Mouse (Mus musculus) midbrain, postnatal 0 days (tissue): ENCODE measurements around the gene Zmynd12. TPM values are rescaled to one million over a fixed set of nuclear protein-coding genes. Genes with fewer than 3 reads are reported as not detected.

Experiments
- ATAC-seq: fragments of 200-750 bp; cut with Nextera tagmentation; 2 replicates; pipeline ENCODE4 v1.8.0; 2017; ENCODE audit warnings: moderate number of reproducible peaks, mild to moderate bottlenecking, moderate TSS enrichment, moderate library complexity; ENCODE audit not compliant: low FRiP score
- DNase-seq: peaks from one replicate; pipeline ENCODE4 v3.0.0-alpha.2; 2015; ENCODE audit warnings: low spot score
- H3K27ac ChIP-seq: fragments of 300-500 bp; sonication (generic); 2 replicates; pipeline ENCODE4 v1.5.1; 2014; ENCODE audit warnings: low read depth, mild to moderate bottlenecking, low read length, mixed read lengths
- H3K27me3 ChIP-seq: fragments of 300-500 bp; sonication (generic); 2 replicates; pipeline ENCODE4 v1.6.1; 2014; ENCODE audit warnings: low read length, control low read depth, mixed read lengths; ENCODE audit not compliant: insufficient read depth
- H3K36me3 ChIP-seq: fragments of 300-500 bp; sonication (generic); 2 replicates; pipeline ENCODE4 v1.6.1; 2014; ENCODE audit warnings: low read length, control low read depth, mixed read lengths; ENCODE audit not compliant: insufficient read depth
- H3K4me1 ChIP-seq: fragments of 300-500 bp; sonication (generic); 2 replicates; pipeline ENCODE4 v1.6.1; 2014; ENCODE audit warnings: mild to moderate bottlenecking, control low read depth, antibody characterized with exemption, low read length, mixed read lengths; ENCODE audit not compliant: insufficient read depth
- H3K4me2 ChIP-seq: fragments of 300-500 bp; sonication (generic); 2 replicates; pipeline ENCODE4 v1.6.1; 2014; ENCODE audit warnings: low read depth, mild to moderate bottlenecking, low read length, mixed read lengths; ENCODE audit not compliant: poor library complexity, severe bottlenecking
- H3K4me3 ChIP-seq: fragments of 300-500 bp; sonication (generic); 2 replicates; pipeline ENCODE4 v1.5.1; 2014; ENCODE audit warnings: low read depth, mild to moderate bottlenecking, low read length, moderate library complexity
- H3K9ac ChIP-seq: fragments of 300-500 bp; sonication (generic); replicated peaks from 2 replicates; pipeline ENCODE4 v1.6.1; 2014; ENCODE audit warnings: mild to moderate bottlenecking, low read length, moderate library complexity, mixed read lengths; ENCODE audit not compliant: poor library complexity, severe bottlenecking
- H3K9me3 ChIP-seq: fragments of 300-500 bp; sonication (generic); 2 replicates; pipeline ENCODE4 v1.6.1; 2016; ENCODE audit warnings: low read length, control low read depth
- CTCF ChIP-seq: IDR thresholded peaks from 2 replicates; pipeline ENCODE4 v1.5.1; 2016; ENCODE audit warnings: antibody characterized with exemption, mild to moderate bottlenecking
- WGBS: fragments of 180-500 bp; shearing (Covaris S2); extraction: QIAGEN DNeasy Blood & Tissue Kit; methylation state at CpG from one replicate; pipeline ENCODE4 v1.1.7; 2014; 5-methylcytosine and 5-hydroxymethylcytosine counted together
- polyA plus RNA-seq: library from polyadenylated mRNA; unstranded; fragments of >200 nt; fragmentation: Nextera tagmentation; extraction: Ambion mirVana; gene quantifications from 2 replicates; pipeline ENCODE4 v1.2.1, GENCODE M21; 2015
- total RNA-seq: library from RNA; depleted of rRNA; stranded (reverse); fragments of >200 nt; gene quantifications from 2 replicates; pipeline ENCODE4 v1.2.3, GENCODE M21; 2014

The Zmynd12 gene
- total and polyA plus RNA-seq, 2 experiments from 2014 or later, result 0.16 to 0.64 TPM

- no peaks in the 10 kb centered on the region for H3K27me3 ChIP-seq
- no peak overlapping the region for H3K4me3 ChIP-seq
- DNase-seq (no peak), ATAC-seq (no peak)
- 94% methylated on average over 2 of the region's 2 CpGs for WGBS
- no peaks in the 10 kb centered on the region for H3K4me1 ChIP-seq
- no peaks in the 10 kb centered on the region for H3K9me3 ChIP-seq
- H3K36me3 ChIP-seq, result no peaks in the 10 kb centered on the region
- H3K4me2 ChIP-seq, result no peak overlapping the region
- no peak overlapping the region for H3K9ac ChIP-seq
- H3K27ac ChIP-seq, result no peak overlapping the region
- TF ChIP-seq CTCF, result no peak
Observed at GRCm38 (mm10) chr4:119437936-119438335, 15.3 kb downstream of the Zmynd12 start.

GRCm38 (mm10) chr4:119441836-119442235, 19.2 kb downstream of the Zmynd12 start:
- Histone ChIP-seq H3K27ac (no peak overlapping the region), H3K9ac (no peak overlapping the region), H3K4me2 (no peak overlapping the region), H3K4me1 (no peaks in the 10 kb centered on the region), H3K9me3 (no peaks in the 10 kb centered on the region), H3K36me3 (no peaks in the 10 kb centered on the region), H3K4me3 (no peak overlapping the region), H3K27me3 (no peaks in the 10 kb centered on the region)
- no peak for ATAC-seq
- no peak for TF ChIP-seq CTCF
- WGBS, result 95% methylated on average over 4 of the region's 4 CpGs
- no peak for DNase-seq

DNA sequence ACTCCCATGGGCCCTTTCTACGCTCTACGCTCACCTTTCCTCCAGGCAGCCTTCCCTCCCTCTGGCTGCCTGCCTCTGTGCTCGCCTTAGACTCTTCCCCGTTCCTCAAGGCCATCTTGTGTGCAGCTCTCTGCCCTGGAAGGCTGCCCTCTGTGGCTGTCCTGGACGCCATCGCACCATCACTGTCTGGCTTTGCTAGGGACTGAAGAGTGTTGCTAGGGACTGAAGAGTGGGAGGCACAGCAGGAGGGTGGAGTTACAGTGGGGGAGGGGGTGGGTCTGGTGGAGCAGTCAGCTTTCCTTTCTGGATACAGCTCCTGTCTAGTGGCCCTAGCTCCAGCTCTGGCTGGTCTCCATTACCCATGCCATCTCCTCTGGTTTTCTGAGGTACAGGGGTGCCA, 19.9 kb downstream of the Zmynd12 start:
- H3K4me1 ChIP-seq, result no peaks in the 10 kb centered on the region
- H3K27me3 ChIP-seq, result no peaks in the 10 kb centered on the region
- H3K27ac ChIP-seq, result no peak overlapping the region
- H3K9me3 ChIP-seq, result no peaks in the 10 kb centered on the region
- 46% methylated on average over 6 of the region's 6 CpGs for WGBS
- no peak for DNase-seq
- ATAC-seq, result no peak
- H3K36me3 ChIP-seq, result no peaks in the 10 kb centered on the region
- no peak for TF ChIP-seq CTCF
- H3K9ac ChIP-seq, result no peak overlapping the region
- H3K4me2 ChIP-seq, result no peak overlapping the region
- H3K4me3 ChIP-seq, result no peak overlapping the region

- H3K27me3 ChIP-seq, result no peaks in the 10 kb centered on the region
- TF ChIP-seq CTCF, result no peak
- WGBS, result 86% methylated on average over 6 of the region's 6 CpGs
- no peak for ATAC-seq
- no peaks in the 10 kb centered on the region for H3K36me3 ChIP-seq
- H3K9me3 ChIP-seq, result no peaks in the 10 kb centered on the region
- no peak overlapping the region for H3K27ac ChIP-seq
- no peak for DNase-seq
- H3K4me2 ChIP-seq, result no peak overlapping the region
- H3K9ac ChIP-seq, result no peak overlapping the region
- H3K4me3 ChIP-seq, result no peak overlapping the region
- no peaks in the 10 kb centered on the region for H3K4me1 ChIP-seq
Observed at GRCm38 (mm10) chr4:119447261-119447660, 24.6 kb downstream of the Zmynd12 start.

- WGBS, result 92% methylated on average over 3 of the region's 3 CpGs
- no peak for ATAC-seq
- no peak for TF ChIP-seq CTCF
Observed at GRCm38 (mm10) chr4:119447786-119448185, 25.2 kb downstream of the Zmynd12 start.

DNA sequence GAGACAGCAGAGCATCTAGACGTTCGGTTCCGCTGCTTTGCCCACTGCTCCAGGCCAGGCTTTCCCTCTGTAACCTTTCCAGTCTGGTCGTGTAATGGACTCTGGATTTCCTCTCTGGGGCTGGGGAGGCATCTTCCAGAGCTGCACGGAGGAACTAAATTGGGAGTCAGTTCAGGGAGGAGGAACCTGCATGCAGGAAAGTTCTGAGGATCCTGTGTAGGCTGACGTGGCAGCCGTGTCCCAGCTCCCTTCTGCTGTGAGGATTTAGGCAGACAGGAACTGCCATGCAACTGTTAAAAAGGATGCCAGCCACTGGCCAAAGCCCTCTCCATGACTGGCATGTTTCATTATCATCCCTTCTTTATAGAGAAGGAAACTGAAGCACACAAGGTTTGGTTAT, 27.8 kb downstream of the Zmynd12 start:
- no peak overlapping the region for H3K9ac ChIP-seq
- 68% methylated on average over 7 of the region's 7 CpGs for WGBS
- H3K27ac ChIP-seq, result no peak overlapping the region
- H3K27me3 ChIP-seq, result no peaks in the 10 kb centered on the region
- no peaks in the 10 kb centered on the region for H3K9me3 ChIP-seq
- no peaks in the 10 kb centered on the region for H3K36me3 ChIP-seq
- DNase-seq (no peak), ATAC-seq (no peak)
- H3K4me3 ChIP-seq, result no peak overlapping the region
- H3K4me1 ChIP-seq, result peaks cover 3% of the 10 kb centered on the region; the same call in 1 of the 2 replicates
- H3K4me2 ChIP-seq, result no peak overlapping the region
- no peak for TF ChIP-seq CTCF

More at GRCm38 (mm10) chr4:119447786-119448185, 25.2 kb downstream of the Zmynd12 start:
- H3K4me2 ChIP-seq, result no peak overlapping the region
- H3K9ac ChIP-seq, result no peak overlapping the region
- H3K36me3 ChIP-seq, result no peaks in the 10 kb centered on the region
- no peaks in the 10 kb centered on the region for H3K9me3 ChIP-seq
- H3K4me1 ChIP-seq, result no peaks in the 10 kb centered on the region
- no peak for DNase-seq
- H3K27me3 ChIP-seq, result no peaks in the 10 kb centered on the region
- H3K27ac ChIP-seq, result no peak overlapping the region
- no peak overlapping the region for H3K4me3 ChIP-seq
